Mouse (Mus musculus) right cerebral cortex, postnatal 10 days (tissue): Measurements from ENCODE around the gene Snx29.

Experiments used
- DNase-seq, 2 experiments: peaks; one replicate each; pipeline ENCODE4 v3.0.0; 2021; ENCODE audit warnings: low spot score in 2 of 2

Gene Snx29

DNA sequence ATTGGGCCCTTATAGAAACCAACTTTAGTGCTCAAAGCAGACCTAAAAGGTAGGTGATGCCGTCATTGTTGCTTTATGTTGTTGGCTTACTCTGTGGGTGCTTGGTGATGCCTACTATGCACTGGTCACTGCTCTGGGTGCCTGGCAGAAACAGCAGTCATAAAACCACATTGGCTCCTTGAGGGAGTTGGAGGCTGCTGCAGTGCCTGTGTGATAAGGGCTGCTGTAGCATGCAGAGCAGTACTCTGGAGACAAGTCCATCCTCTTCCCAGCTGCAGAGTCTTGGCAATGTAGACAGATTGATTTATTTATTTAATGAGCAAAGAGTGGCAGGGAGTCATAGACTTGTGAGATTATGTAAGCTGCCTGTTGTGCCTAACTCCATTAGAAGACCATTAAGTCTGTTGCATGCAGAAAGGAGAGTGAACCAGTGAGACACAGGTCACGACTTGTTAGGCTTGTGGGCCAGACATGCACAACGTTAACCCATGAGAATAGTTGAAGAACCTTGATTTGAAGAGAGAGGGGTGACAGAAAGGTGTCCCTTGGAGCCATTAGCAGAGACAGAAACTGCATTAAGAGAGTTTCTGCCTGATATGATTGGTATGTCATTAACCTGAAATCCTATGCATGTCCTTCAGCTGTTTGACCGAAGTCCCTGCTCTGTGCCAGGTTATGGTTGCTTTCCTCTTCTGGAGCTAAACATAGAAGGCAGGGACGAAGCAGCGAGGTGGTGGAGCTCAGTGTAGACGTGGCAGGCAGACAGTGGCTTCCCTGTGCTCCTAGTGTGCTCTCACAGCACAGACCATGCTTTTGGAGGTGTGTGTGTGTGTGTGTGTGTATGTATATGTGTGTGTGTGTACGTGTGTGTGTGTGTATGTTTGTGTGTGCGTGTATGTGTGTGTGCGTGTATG, 267.3 kb downstream of the Snx29 start:
- DNase-seq: no peak

DNA sequence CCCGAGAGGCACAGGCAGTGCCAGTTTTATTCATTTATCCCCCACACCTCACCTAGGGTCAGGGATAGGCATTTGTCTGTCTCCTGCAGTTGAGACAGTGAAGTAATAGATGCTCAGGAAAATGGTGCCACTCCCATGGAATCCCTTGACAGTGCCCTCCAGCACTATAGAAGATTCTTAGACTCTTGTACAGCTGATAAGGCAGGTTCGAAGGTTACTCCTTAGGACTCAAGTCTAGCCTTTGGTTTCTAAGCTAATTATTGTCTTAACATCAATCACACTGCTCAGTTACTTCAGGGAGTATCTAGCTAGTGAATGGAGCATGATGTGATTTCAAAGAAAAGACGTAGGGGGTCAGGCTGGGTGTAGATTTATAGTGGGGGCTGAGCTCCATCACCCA, 273.9 kb downstream of the Snx29 start:
- DNase-seq: no peak

DNA sequence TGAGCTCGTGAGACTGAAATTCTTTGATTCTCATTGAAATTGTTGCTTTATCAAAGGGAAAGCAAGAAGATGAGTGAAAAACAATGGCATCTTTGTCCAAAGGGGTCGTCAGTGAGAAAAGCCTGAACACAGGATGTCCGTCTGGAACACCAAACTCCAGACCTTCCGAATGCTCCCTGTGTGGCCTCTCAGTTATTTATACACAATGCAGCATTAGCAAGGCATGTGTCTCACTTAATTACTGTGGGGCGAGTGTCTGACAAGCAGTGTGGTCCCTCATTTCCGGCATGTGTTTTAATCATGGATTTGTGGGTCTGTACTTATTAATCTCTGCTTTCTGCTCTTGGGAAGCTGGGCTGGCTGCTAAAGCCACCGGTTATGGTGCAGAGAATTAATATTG, 275.1 kb downstream of the Snx29 start:
- no peak for DNase-seq

DNA sequence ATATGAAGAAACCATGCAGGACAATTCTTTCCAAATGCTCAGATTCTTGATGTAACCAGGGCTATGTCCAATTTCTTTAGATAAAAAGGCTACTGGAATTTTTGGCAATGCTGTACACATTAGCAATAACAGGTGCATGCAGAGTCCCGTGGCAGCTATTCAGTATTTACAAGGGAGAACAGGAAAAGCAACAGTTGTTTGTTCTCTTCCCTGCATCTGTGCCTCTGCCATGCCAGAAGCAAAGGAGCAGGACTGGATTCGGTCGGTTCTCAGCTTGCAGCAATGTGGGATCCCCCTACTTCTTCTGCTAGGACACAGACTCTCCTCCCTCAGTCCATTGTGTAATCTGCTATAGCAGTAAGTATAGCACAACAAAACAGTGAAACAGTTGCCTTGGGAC, 276.8 kb downstream of the Snx29 start:
- peak in 1 of 2 experiments; percentile 53 for DNase-seq

DNA sequence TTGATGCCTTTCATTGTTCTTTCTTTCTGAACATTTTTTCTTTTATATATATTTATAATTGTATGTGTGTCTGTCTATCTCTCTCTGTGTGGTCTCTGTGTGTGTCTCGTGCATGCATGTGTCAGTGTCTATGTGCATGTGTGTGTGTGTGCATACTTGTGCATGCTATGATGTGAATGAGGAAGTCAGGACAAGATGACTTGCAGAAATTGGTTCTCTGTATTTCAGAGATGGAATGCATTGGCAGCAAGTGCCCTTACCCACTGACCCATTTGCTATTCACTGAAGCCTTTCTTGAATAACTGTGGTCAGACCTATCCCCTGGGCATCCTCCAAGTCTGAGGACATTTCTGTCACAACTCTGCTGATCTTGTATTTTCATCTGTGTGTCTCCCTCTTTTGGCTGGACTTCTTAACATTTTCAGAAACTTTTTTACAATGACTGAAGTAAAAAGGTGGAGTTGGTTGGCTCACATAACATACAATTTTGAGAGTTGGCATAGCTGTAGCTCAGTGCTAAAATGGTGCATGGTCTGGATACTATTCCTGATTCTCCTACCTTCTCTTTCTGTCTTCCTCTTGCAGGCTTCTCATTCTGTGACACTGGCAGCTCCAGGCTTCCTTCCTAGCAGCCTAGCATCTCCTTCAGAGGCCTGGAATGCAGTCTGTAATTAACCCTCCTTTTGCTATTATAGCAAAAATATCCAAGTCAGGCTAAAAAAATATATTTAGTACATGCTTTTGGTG, 278.8 kb downstream of the Snx29 start:
- no peak for DNase-seq

DNA sequence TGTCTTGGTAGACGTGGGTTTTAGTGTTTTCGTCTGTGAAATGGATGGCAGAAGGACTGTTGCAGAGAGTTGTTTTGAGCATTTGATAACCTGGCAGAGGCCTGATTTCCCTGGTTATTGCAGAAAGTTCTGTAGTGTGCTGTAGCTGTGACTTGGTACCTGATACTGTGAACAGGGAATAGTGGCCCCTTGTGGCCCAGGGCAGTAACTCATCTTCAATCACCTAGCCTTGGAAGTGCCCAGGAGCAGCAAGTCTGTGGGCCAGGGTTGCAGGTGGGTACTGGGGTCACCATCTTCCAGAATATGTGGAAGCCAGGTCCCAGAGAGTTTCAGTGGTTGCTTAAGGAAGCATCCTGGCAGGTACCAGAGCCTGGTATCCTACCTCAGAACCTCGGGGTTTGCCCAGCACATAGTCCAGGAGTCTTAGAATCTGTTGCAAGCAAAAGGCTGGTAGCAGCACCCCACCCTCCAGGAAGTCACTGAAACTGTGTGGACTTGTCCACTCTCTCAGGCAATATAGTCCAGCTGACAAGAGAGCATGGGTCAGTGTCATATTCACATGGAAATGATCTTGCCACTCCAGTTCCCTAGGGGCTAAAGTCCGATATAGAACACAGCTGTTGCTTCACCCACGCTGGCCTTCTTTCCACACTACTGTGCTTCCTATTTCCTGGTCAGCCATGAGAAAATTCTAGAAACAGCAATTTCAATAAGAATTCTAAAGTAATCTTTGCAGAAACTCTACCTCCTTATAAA, 281.1 kb downstream of the Snx29 start:
- DNase-seq: peak in 1 of 2 experiments; percentile 42

DNA sequence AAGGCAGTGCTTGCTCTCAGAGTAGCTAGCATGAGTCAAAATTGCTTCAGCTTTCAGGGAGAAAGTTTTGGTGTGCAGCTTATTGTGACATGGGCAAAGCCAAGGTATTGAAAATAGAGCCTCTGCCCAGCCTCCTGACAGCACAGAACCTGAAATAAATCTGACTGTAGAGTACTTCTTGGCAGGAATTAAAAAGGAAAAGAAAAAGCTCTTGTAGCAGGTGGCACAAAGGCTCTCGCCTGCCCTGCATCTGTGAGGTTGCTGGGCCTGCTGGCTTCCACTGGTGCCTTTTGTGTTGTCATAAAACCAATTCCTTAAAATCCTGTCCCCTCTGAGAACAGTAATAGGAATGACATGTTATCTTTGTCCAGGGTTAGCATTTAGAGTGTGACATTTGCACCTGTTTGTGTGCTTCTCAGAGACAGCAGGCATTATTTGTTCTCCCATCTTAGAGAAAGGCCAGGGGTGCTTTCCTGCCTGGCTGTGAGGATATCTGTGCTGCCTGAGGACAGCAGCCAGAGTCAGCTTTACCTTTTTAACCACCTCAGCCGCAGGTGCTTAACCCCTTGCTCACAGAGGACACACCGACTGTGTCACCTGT, 289.9 kb downstream of the Snx29 start:
- peak in 1 of 2 experiments; percentile 10 for DNase-seq

DNA sequence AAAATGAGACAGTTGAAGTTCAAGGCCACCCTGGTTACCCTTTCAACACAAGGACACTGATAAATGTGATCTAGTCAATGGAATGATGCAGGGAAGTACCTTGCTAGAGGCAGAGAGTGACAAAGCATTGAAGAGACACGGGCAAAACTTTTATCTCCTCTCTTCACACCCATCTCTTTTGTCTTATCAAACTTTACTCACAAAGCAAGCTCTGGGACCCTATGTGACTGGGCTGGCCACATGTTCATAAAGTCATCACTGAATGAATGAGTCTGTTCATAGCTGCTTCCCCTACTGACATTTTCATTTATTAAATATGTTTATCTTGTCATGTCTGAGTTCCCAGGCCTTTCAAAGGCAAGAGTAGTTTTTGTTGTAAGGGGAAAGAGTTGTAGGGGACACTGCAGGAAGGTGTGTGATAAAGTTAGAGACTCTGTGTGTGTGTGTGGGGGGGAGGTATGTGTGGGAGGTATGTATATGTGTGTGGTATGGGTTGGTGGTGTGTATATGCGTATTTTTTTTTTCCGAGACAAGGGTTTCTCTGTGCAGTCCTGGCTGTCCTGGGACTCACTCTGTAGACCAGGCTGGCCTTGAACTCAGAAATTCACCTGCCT, 291.8 kb downstream of the Snx29 start:
- no peak for DNase-seq

DNA sequence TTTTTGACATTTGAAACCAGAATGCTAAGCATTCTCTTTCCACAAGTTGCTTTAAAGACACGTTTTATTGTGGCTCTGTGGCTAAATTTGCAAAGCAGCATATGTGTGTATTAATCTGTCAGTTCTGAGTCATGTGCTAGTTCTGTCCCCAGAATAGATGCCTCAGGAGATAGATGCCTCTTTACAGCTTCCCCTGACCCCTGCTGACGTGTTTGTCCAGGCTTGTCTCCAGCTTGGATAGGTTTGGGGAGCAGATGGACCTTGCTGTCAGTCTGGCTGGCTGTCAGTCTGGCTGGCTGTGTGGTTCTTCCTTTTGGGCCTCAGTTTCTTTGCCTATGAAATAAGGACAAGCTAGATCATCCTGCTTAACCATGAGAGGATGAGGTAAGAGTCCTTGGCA, 292.9 kb downstream of the Snx29 start:
- peak in 1 of 2 experiments; percentile 38 for DNase-seq

DNA sequence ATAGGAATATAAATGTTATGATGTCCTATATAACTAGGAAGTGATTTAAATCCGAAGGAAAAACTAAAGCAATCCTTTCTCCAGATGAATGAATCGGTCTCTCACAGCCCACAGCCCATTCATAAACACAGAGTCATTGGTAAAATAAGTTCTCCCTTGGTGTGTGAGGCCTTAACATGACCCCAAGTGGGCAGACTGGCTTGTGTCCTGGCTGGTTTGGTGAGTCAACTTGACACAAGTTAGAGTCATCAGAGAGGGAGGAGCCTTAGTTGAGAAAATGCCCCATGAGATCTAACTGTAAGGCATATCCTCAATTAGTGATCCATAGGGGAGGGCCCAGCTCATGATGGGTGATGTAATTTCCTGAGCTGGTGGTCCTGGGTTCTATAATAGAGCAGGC, 297.2 kb downstream of the Snx29 start:
- DNase-seq: no peak

DNA sequence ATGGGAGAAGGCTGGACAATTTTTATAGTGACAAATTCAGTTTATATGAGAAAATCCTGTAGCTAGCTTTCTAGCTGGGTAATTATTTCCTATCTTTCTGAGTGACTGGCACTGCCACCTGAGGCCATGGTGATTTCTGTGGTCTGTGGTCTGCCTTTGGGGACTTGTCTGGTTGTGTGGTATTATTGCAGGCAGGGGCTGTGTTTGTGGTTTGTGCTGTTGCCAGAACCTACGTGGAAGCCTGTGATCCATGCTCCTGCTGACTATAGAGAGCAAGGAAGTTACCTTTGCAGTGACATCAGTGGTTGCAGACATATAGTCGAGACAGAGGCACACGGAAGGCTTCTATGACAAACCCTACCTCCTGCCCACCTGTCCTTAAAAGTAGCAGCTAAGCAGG, 298.3 kb downstream of the Snx29 start:
- peak in 1 of 2 experiments; percentile 8 for DNase-seq

DNA sequence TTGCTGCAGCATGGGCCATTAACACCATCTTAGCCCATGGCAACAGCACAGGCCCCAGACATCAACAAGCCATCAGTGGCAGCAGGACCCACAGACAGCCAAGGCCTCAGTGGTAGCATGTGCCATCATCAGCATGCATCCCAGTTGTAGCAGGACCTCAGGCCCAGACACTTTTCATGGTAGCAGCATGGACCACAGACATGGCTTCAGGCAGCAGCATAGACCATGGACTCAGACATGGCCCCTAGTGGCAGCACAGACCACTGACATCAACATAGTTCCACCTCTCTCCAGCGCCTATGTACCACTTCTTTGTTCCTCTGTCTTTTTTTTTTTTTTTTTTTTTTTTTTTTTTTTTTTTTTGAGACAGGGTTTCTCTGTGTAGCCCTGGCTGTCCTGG, 299.0 kb downstream of the Snx29 start:
- peak in 1 of 2 experiments; percentile 10 for DNase-seq

DNA sequence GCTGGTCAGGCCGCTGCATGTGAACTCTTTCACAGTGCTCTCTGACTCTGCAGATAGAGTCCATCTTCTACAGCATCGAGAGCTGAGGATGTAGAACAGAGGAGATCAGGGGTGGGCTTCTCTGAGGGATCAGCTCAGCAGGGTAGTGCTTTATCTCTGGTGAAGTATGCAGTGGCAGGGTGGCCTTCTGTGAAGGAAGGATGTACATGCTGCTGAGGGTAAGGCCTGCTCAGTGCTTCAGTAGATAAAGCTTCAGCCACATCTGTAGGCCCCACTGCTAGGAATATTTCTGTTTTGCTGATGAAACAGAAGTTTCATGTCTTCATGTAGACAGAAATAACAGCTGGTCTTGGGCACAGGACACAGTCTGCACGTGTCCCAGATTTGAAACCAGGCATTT, 300.3 kb downstream of the Snx29 start:
- peak in 1 of 2 experiments; percentile 15 for DNase-seq

DNA sequence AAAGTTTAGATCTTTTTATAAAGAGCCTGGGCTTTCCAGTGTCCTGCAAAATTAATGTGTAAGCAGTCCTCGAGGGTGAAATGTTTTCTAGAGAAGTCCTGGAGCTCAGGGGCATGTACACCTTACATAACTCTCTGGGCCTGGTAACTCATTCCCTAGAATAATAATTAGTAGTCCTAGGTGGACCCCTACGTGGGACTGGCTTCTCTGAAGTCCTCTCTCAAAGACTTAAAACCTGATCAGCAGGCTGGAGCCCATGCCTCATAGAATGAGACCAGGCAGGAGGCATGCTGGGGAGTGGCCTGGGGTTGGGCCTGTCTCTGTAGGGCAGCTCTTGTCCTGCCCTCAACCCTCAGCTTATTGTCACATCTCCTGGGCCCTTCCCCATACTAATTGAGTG, 301.4 kb downstream of the Snx29 start:
- DNase-seq: peak in 1 of 2 experiments; percentile 10

DNA sequence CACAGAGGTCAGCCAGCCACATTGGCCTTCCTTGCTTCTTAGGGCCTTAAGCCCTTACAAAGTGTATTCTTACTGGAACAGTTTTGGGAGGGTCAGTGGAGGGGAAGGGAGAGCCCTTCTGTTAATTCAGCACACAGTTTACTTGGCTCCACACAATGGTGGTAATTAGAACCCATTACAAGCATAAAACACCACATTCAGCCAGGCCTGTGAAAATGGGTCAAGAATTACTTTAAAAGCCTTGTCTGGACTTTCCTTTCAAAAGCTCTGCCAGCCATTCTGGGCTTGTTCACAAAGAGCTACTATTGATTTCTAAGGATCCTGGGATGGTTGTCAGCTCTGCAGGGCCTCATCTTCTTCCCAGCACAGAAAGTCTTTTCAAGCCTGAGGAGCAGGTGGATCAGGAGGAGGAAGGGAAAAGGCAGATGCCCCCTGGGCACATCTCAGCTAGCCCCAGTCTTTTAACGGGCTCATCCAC, 303.3 kb downstream of the Snx29 start:
- peak; percentile 57 to 74 for DNase-seq

DNA sequence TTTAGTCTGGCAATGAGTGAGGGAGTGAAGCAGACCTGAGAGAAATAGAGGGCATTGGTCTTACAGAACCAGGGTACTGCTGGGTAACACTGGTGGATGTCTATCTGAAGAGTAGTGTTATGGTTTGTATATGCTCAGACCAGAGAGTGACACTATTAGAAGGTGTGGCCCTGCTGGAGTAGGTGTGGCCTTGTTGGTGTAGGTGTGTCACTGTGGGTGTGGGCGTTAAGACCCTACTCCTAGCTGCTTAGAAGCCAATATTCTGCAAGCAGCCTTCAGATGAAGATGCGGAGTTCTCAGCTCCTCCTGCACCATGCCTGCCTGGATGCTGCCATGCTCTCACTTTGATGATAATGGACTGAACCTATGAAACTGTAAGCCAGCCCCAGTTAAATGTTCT, 303.9 kb downstream of the Snx29 start:
- peak in 1 of 2 experiments; percentile 3 for DNase-seq

DNA sequence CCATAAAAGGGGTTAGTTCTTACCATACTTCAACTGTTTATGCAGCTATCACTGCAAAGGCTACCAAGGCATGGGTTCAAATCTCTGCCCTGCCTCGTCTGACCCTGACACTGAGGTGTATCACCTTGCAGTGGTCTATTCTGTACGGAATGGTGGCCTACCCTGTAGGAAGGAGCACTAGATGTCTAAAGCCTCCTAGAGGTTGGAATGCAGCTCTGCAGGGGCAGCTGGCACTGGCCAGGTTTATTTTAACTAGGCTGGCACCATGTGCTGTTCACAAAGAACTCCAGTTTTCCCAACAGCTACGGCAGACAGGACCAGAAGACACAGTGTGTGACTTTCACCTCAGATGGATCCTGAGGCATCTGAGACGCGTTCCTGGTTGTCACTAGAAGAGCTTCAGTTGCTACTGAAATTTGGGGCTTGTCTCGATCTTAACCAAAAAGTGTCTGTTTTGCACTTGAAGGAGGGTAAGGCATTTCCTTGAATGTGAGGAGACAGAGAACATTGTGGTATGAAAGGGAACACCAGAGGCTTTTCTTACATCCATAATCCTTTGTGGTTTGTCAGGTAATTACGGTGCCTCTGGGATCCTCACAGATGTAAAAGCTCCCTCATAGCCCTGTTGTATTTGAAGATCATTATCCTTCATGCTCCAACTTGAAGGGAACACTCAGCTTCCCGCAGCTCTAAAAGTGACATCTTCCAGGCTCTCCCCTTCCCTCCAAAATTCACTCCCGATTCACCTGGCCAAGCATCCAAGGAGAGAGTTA, 305.3 kb downstream of the Snx29 start:
- DNase-seq: peak in 1 of 2 experiments; percentile 46

DNA sequence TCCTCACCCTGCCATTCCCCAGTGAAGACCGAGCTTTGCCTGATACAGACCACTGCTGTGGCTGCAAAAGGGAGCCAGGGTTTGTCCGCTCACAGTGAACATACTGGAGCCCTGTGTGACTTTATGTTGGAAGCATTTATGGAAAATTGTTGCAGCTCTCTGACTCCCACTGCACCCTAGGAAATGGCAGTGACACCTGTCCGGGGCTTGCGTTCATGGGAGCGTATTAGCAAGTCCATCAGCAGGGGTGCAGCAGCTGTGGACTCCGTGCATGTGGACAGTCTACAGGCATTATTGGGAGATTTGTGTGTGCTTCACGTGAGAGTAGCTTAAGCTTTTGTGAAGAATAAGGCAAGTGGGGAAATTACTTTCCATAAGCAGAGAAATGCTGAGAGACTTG, 307.0 kb downstream of the Snx29 start:
- peak in 1 of 2 experiments; percentile 16 for DNase-seq

DNA sequence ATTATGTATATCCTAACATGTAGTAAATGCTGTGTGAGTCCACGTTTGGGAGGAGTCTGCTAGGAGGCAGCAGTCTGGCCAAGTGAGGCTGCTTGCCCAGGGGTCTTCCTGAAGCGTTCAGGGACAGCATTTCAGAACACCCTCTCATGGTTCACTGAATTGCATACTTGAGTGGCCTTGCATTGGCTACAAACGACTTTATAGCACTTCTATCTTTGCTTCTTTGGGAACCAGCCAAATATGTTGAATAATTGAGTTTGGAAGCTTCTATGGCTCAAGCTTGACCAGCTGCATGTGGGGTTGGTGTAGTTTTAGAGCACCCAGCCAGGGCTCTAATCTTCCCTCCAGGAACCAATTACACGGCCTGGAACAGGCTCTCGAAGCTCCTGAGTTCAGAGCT, 307.8 kb downstream of the Snx29 start:
- DNase-seq: peak in 1 of 2 experiments; percentile 12

DNA sequence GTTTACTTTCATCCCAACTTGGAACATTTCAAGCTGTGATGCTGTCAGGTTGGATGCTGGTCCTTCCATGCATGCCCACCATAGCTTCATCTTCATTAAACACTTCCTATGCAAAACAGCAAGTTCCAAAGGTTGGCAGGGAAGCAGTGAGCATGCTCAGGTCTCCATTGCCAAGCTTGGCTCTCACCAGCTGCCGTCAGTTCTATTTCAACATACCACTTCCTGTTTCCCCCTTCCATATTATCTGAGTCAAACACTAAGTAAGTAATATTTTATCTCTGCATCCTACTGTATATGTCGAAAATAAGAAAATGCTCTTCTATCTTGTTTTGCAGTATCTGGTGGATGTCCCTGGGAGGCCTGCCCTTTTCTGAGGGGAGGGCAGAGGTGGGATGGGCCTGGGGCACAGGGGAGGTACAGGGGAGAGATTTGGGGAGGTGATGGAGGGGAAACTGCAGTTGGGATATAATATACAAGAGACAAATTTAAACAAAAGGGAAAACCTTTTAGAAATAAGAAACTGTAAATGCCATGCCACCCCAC, 309.6 kb downstream of the Snx29 start:
- peak in 1 of 2 experiments; percentile 37 for DNase-seq
